Mouse (Mus musculus): ENCODE measurements at regions not wholly inside any gene's neighbourhood (a gene's known extent, or its start where the extent isn't known, plus 50 kb on each side); places are given as distances from the start of the nearest gene placed in this dataset.
A peak's percentile ranks its signal among the peaks of the same experiment; 100 is the strongest.

DNA sequence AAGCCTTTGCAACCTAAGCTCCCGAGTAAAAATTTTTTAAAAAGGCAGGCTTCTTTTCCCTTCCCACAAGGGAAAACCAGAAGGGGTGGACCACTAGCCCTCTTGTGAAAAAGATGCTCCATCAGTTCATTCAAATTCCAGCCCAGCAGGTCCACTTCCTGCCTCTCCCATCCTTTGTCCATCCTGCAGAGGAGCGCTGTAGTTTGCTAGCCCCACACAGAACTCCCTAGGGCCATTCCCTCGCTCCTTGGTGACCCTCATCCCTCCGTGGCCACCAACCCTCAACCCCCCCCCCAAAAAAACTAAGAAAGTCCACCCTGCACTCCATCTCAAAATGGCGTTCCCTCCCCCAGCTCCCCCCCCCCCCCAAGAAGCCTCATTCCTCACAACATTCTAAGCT is 136.5 kb downstream of the Ly86 start:
- Histone ChIP-seq H3K27ac (ENCODE audit: insufficient read depth, low read length) (no peak overlapping the region), H3K4me3 (ENCODE audit: insufficient read depth, low read length) (no peak overlapping the region), H3K4me1 (ENCODE audit: control insufficient read depth, insufficient read depth, low read length) (no peaks in the 10 kb centered on the region)
- TF ChIP-seq CTCF (IDR thresholded peaks at IDR 0.05; ENCODE audit: borderline replicate concordance, insufficient read depth, low read length): no peak
- no peak for TF ChIP-seq POLR2A (IDR thresholded peaks at IDR 0.05; ENCODE audit: low read depth, low read length)

DNA sequence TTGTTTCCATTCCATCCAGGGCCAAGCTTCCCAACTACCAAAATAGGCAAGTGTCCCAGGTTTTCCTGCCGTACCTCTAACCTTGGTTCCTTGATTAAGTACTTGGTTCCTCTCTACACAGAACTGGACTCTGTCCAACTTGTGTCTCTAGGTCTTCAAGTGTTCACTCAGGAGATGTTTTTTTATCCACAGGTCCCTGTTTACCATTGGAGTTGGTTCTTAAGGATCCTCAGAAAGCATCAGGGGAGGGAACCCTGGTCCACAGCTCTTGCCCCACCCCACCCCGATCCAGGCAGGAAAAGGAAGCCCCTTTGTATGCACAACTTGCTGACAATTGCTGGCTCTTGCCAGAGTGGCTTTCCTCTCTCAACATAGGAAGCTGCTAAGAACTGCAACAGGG is 137.0 kb downstream of the Ly86 start:
- H3K4me1 ChIP-seq (ENCODE audit: control insufficient read depth, insufficient read depth, low read length): no peaks in the 10 kb centered on the region
- TF ChIP-seq POLR2A (IDR thresholded peaks at IDR 0.05; ENCODE audit: low read depth, low read length) (no peak), CTCF (IDR thresholded peaks at IDR 0.05; ENCODE audit: borderline replicate concordance, insufficient read depth, low read length) (no peak)
- no peak overlapping the region for H3K4me3 ChIP-seq (ENCODE audit: insufficient read depth, low read length)
- no peak overlapping the region for H3K27ac ChIP-seq (ENCODE audit: insufficient read depth, low read length)

DNA sequence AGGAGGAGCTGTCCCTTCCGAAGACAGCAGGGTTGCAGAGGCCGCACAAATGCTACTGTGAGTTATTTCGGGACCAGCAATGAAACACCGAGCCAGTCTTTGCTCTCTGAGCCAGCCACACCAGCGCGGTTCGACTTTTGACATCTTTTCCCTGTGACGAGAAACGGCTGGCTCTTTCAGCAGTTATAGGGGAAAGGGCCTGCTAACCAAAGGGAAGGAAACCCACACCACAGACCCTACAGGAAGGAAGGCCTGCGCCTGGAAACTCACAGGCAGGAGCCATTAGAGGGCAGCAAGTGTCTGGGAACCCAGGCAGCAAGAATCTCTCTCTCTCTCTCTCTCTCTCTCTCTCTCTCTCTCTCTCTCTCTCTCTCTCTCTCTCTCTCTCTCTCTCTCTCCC is 137.6 kb downstream of the Ly86 start:
- no peak overlapping the region for H3K27ac ChIP-seq (ENCODE audit: insufficient read depth, low read length)

DNA sequence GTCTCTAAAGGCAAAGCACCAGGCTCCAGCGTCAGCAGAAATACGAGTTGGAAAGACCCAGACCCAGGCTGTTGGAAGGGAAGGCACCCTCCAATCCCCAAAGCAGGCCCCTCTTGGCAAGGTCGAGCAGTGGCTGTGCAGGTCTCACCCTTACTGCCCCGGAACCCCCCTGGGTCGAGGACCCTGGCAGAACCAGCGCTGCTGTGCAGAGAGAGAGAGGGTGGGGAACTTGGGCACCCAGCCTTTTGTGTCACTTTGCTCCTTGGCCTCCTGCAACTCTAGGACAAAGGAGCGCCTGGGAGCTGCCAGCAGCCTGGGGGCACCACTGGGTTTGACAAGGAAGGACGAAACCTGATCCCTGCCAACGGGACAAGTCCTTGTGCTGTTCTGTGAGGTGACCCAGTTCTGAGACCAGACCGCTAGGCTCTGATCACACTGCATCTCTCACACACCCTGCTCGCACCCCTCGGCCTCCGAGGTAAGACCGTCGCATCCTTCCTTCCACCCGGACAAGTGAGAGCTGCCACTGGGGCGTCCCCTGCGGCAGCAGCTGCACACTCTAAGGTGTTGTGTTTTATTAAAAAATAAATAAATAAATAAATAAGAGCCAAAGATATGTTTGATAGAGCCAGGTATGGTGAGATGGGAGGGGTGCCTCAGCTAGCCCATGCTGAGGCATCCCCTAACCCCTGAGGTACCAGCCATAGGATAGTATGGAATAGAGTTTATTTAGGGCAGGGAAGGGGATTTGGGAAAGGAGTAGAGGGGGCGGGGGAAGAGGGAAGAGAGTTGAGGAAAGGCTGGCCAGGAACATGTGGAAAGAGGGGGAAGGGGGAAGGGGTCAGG is 138.2 kb downstream of the Ly86 start:
- Histone ChIP-seq H3K27ac (ENCODE audit: insufficient read depth, low read length) (no peak overlapping the region), H3K4me1 (ENCODE audit: control insufficient read depth, insufficient read depth, low read length) (no peaks in the 10 kb centered on the region), H3K4me3 (ENCODE audit: insufficient read depth, low read length) (no peak overlapping the region)
- TF ChIP-seq CTCF (IDR thresholded peaks at IDR 0.05; ENCODE audit: borderline replicate concordance, insufficient read depth, low read length): no peak
- TF ChIP-seq POLR2A (IDR thresholded peaks at IDR 0.05; ENCODE audit: low read depth, low read length): no peak

More for the DNA sequence above, 137.6 kb downstream of the Ly86 start:
- Histone ChIP-seq H3K4me3 (ENCODE audit: insufficient read depth, low read length) (no peak overlapping the region), H3K4me1 (ENCODE audit: control insufficient read depth, insufficient read depth, low read length) (no peaks in the 10 kb centered on the region)
- 0 out of 2 replicates have a peak, but pooled peaks have one; percentile 27 for TF ChIP-seq CTCF (IDR thresholded peaks at IDR 0.05; ENCODE audit: borderline replicate concordance, insufficient read depth, low read length)
- TF ChIP-seq POLR2A (IDR thresholded peaks at IDR 0.05; ENCODE audit: low read depth, low read length): no peak

DNA sequence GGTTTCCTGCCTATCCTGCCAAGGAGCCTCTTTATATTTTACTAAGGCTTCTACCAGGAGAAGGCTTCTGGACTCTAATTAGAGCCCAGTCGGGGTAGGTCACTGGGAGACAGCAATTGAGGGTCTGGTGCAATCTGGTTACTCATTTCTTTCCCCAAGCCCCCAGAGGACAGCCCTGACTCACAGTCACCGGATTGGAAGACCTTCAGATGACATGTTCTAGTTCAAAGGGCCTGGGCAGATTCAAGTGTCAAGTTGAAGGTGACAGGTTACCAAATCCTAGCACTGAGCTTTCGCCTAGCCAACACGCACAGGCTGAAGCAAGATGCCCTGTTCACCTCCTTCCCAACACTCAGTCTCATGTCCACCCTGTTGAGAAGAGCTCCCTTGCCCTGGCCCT is 139.6 kb downstream of the Ly86 start:
- H3K4me1 ChIP-seq (ENCODE audit: control insufficient read depth, insufficient read depth, low read length): no peaks in the 10 kb centered on the region
- H3K27ac ChIP-seq (ENCODE audit: insufficient read depth, low read length): no peak overlapping the region
- no peak for TF ChIP-seq CTCF (IDR thresholded peaks at IDR 0.05; ENCODE audit: borderline replicate concordance, insufficient read depth, low read length)
- no peak for TF ChIP-seq POLR2A (IDR thresholded peaks at IDR 0.05; ENCODE audit: low read depth, low read length)
- no peak overlapping the region for H3K4me3 ChIP-seq (ENCODE audit: insufficient read depth, low read length)

DNA sequence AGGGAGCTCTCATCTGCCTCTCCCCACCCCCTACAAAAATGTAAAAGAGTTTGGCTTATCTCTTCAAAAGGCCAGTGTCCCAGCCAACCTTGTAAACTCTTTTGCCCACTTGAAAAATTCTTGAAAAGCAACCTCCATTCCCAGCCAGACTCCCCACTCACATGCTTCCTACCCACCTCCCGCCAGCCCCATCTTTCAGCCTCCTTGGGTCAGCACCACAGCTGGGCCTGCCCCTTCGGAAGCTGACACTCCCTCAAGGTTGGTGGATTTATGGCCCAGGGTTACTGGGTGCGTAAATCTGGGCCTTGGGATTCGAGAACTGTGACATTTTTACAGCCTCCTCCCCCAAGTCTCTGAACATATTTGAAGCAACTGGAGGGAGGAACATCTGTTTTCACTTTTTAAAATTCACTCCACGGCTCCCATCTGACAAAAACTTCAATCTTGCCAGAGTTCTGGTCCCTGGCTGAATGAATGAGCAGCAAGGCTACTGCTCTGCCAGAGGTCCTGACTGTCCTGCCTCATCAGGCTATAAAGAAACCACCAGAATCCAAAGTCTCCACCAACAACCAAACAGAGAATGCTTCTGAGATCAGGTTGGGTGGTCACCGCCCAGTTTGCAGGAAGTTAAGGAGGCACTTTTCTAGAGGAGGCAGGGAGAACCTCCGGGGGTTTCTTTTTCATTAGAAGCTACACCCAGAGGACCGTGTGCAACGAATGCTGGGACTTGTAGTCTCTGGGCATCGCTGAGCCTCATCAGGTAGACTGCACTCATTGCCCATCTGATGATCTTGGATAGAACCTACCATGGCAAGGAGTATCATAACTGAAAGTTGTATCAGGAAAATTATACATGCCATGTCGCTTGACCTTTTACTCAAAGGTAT is 147.3 kb downstream of the Ly86 start:
- no peak for TF ChIP-seq CTCF (IDR thresholded peaks at IDR 0.05; ENCODE audit: borderline replicate concordance, insufficient read depth, low read length)
- TF ChIP-seq POLR2A (IDR thresholded peaks at IDR 0.05; ENCODE audit: low read depth, low read length): no peak
- no peaks in the 10 kb centered on the region; the same call in 1 of the 2 replicates for H3K4me1 ChIP-seq (ENCODE audit: control insufficient read depth, insufficient read depth, low read length)
- no peak overlapping the region for H3K4me3 ChIP-seq (ENCODE audit: insufficient read depth, low read length)
- H3K27ac ChIP-seq (ENCODE audit: insufficient read depth, low read length): peak overlapping the region; percentile 29; the same call in 1 of the 2 replicates

DNA sequence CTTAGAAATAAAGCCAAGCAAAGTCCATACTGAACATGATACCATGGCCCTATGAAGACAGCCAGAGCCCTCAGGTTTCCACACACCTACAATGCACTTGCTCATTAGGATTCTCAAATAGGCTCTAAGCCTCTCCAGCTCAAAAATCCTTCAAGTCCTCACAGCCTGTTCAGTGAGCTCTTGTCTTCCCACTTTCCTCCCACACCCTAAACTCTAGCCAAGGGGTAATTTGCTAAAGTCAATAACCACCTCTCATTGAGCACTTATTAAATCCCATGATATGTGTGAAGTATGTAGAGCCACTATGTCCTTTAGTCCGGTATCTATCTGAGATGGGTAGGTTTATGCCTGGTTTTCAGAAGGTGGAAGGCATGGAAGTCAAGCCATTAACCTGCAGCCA is 148.3 kb downstream of the Ly86 start:
- no peak overlapping the region for H3K27ac ChIP-seq (ENCODE audit: insufficient read depth, low read length)
- H3K4me1 ChIP-seq (ENCODE audit: control insufficient read depth, insufficient read depth, low read length): no peaks in the 10 kb centered on the region; the same call in 1 of the 2 replicates
- H3K4me3 ChIP-seq (ENCODE audit: insufficient read depth, low read length): no peak overlapping the region
- TF ChIP-seq POLR2A (IDR thresholded peaks at IDR 0.05; ENCODE audit: low read depth, low read length): no peak

DNA sequence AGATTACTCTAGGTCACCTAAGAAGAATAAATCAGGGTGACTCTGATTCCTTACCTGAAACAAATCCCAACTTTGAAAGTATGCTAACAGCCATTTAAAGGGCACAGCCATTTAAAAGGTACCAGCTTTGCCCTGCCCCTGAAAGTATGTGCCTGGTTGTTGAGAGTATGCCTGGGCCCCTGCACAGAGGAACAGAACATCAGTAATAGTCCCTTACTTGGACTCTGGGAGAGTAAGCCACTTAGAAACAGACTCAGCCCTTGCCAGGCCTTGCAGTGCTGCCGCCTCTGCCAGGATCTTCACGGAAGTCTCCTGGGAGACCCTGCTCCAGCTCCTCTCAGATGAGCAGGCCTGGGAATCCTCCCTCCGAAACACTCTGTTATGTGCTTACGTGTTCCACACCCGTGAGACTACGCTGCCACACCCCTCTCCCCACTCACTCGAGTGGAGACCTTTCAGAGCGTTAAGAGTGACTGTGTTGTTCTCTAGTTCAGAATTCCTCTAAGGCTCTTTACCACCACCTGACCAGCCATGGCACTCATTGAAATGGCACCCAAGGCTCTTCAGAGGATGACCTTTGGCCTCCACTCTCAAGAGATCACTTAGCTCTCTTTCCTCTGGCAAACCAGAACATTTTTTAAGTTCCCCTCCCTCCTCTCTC is 150.4 kb downstream of the Ly86 start:
- TF ChIP-seq CTCF (IDR thresholded peaks at IDR 0.05; ENCODE audit: borderline replicate concordance, insufficient read depth, low read length) (no peak), POLR2A (IDR thresholded peaks at IDR 0.05; ENCODE audit: low read depth, low read length) (no peak)
- Histone ChIP-seq H3K4me3 (ENCODE audit: insufficient read depth, low read length) (no peak overlapping the region), H3K4me1 (ENCODE audit: control insufficient read depth, insufficient read depth, low read length) (no peaks in the 10 kb centered on the region; the same call in 1 of the 2 replicates), H3K27ac (ENCODE audit: insufficient read depth, low read length) (no peak overlapping the region)

DNA sequence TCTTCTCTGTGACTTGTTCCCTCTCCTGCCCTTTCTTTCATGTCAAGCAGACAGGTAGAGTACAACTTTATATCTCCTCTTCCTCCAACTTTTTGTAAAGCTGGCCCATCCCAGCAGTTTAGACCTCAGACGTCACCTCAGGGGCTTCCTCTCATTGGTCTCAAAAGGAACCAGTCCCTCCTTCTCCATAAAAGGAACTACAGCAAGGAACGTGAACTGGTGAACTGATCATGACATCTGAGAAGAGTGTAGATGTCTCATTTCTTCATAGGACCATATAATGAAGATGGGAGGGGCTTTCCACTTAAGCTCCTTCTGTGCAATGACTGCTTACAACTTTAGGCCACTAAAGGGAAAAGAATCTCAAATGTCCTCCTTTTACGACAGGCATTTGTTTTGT is 153.0 kb downstream of the Ly86 start:
- Histone ChIP-seq H3K4me3 (ENCODE audit: insufficient read depth, low read length) (no peak overlapping the region), H3K27ac (ENCODE audit: insufficient read depth, low read length) (no peak overlapping the region), H3K4me1 (ENCODE audit: control insufficient read depth, insufficient read depth, low read length) (no peaks in the 10 kb centered on the region)
- TF ChIP-seq CTCF (IDR thresholded peaks at IDR 0.05; ENCODE audit: borderline replicate concordance, insufficient read depth, low read length) (no peak), POLR2A (IDR thresholded peaks at IDR 0.05; ENCODE audit: low read depth, low read length) (no peak)

All from embryonic fibroblast, embryonic 13.5 days (primary cell).